Mouse (Mus musculus) heart, embryonic 14.5 days (tissue): ENCODE measurements around the gene Agap1. TPM values are rescaled to one million over a fixed set of nuclear protein-coding genes. Genes with fewer than 3 reads are reported as not detected.

ENCODE experiments used
- ATAC-seq: fragments of 200-750 bp; cut with Nextera tagmentation; 2 replicates; pipeline ENCODE4 v1.8.0; 2017; ENCODE audit warnings: low read depth, moderate TSS enrichment; ENCODE audit not compliant: insufficient number of reproducible peaks, insufficient read depth, low FRiP score
- H3K27ac ChIP-seq, 2 experiments: fragments of 200-500 bp in 1 of 2; fragments of 300-500 bp in 1 of 2; sonication (generic) in 1 of 2; replicated peaks in 1 of 2; 2 replicates each; pipeline ENCODE4 v1.5.1; 2012 to 2014; ENCODE audit warnings: low read depth in 2 of 2, low read length in 2 of 2, control low read depth in 1 of 2, mild to moderate bottlenecking in 1 of 2, mixed read lengths in 1 of 2; ENCODE audit not compliant: control insufficient read depth in 1 of 2, insufficient read depth in 1 of 2
- H3K27me3 ChIP-seq: fragments of 300-500 bp; sonication (generic); 2 replicates; pipeline ENCODE4 v1.6.1; 2014; ENCODE audit warnings: mild to moderate bottlenecking, low read length, control low read depth; ENCODE audit not compliant: control insufficient read depth, insufficient read depth
- H3K36me3 ChIP-seq: fragments of 300-500 bp; sonication (generic); 2 replicates; pipeline ENCODE4 v1.6.1; 2014; ENCODE audit warnings: mild to moderate bottlenecking, control low read depth, low read length, mixed read lengths; ENCODE audit not compliant: control insufficient read depth, insufficient read depth
- H3K4me1 ChIP-seq, 2 experiments: fragments of 200-500 bp in 1 of 2; fragments of 300-500 bp in 1 of 2; sonication (generic) in 1 of 2; 2 replicates each; pipeline ENCODE4 v1.6.1; 2012 to 2014; ENCODE audit warnings: low read length in 2 of 2, control low read depth in 1 of 2, mixed read lengths in 1 of 2; ENCODE audit not compliant: control insufficient read depth in 2 of 2, insufficient read depth in 2 of 2
- H3K4me2 ChIP-seq: fragments of 300-500 bp; sonication (generic); 2 replicates; pipeline ENCODE4 v1.6.1; 2014; ENCODE audit warnings: mild to moderate bottlenecking, low read length
- H3K4me3 ChIP-seq, 2 experiments: fragments of 200-500 bp in 1 of 2; fragments of 300-500 bp in 1 of 2; sonication (generic) in 1 of 2; 2 replicates each; pipeline ENCODE4 v1.5.1; 2012 to 2014; ENCODE audit warnings: low read length in 2 of 2, mild to moderate bottlenecking in 2 of 2, control low read depth in 1 of 2, low read depth in 1 of 2, moderate library complexity in 1 of 2; ENCODE audit not compliant: control insufficient read depth in 1 of 2, insufficient read depth in 1 of 2
- H3K9ac ChIP-seq: fragments of 300-500 bp; sonication (generic); 2 replicates; pipeline ENCODE4 v1.6.1; 2014; ENCODE audit warnings: mild to moderate bottlenecking, low read length
- H3K9me3 ChIP-seq: fragments of 300-500 bp; sonication (generic); 2 replicates; pipeline ENCODE4 v1.6.1; 2016; ENCODE audit warnings: low read length, control low read depth; ENCODE audit not compliant: control insufficient read depth
- WGBS: fragments of 180-500 bp; shearing (Covaris S2); extraction: QIAGEN DNeasy Blood & Tissue Kit; methylation state at CpG from one replicate; pipeline ENCODE4 v1.1.7; 2014; 5-methylcytosine and 5-hydroxymethylcytosine counted together
- polyA plus RNA-seq: library from polyadenylated mRNA; unstranded; fragments of >200 nt; fragmentation: Nextera tagmentation; extraction: Ambion mirVana; gene quantifications from 2 replicates; pipeline ENCODE4 v1.2.1, GENCODE M21; 2014

Gene Agap1
- polyA plus RNA-seq, 1 experiment from 2014 or later, result 17.0 TPM

DNA sequence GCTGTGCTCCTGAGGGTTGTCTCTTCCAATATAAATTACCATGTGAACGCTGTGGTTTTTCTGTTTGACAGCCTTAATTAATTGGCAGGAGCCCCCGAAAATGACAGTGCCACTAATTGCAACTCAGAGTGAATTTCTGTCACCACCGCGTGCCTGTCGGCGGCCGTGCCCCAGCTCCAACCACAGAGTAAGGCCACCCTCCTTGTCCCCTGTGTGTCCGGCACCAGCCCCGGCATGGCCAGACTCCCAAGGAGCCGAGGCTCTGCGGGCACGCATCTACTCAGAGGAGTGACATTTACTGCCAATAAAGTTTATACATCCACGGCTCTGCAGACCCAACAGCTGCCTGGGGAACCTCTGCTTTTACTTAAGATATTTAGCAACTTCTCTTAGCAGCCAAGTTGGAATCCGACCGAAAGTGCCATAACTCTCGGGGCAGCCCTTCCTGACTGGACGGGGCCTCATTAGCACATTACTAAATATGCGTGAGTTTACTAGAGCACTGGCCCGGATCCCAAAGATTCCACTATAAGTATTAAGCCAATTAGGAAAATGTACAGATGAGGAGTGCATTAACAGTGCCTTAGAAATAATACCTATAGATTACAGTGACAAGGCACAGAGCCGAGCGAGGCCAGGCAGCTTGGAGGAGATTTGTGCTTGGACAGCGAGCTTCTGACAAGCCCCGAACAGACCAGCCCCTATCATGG is 394.7 kb downstream of the Agap1 start:
- Histone ChIP-seq H3K9me3 (no peaks in the 10 kb centered on the region), H3K9ac (no peak overlapping the region), H3K4me2 (no peak overlapping the region), H3K4me3 (no peak overlapping the region), H3K27me3 (no peaks in the 10 kb centered on the region), H3K27ac (no peak overlapping the region), H3K4me1 (no peaks in the 10 kb centered on the region), H3K36me3 (0 out of 2 replicates have a peak, but pooled peaks cover 7% of the 10 kb centered on the region)
- no peak for ATAC-seq
- 85% methylated on average over 23 of the region's 23 CpGs for WGBS

DNA sequence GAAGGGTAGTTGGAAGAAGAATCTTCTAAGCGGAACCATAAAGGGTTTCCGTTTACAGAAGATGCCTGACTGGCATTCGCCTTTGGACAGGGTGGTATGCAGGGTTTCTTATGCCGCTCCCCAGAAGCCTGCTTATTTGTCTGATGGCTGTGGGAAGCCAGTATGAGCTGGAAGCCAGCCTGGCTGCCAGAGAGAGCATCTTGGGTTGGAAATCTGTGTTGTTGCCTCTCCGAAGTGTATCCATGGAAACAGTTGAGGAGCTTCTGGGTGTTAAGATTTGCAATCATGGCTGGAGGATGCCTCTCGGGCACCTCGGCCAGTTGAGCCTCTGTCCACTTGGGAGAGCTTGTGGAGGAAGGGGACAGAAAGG is 395.2 kb downstream of the Agap1 start:
- Histone ChIP-seq H3K4me1 (no peaks in the 10 kb centered on the region), H3K9me3 (no peaks in the 10 kb centered on the region), H3K36me3 (0 out of 2 replicates have a peak, but pooled peaks cover 3% of the 10 kb centered on the region), H3K27ac (no peak overlapping the region), H3K4me2 (no peak overlapping the region), H3K4me3 (no peak overlapping the region), H3K27me3 (no peaks in the 10 kb centered on the region), H3K9ac (no peak overlapping the region)
- no peak for ATAC-seq
- 82% methylated on average over 7 of the region's 7 CpGs for WGBS

DNA sequence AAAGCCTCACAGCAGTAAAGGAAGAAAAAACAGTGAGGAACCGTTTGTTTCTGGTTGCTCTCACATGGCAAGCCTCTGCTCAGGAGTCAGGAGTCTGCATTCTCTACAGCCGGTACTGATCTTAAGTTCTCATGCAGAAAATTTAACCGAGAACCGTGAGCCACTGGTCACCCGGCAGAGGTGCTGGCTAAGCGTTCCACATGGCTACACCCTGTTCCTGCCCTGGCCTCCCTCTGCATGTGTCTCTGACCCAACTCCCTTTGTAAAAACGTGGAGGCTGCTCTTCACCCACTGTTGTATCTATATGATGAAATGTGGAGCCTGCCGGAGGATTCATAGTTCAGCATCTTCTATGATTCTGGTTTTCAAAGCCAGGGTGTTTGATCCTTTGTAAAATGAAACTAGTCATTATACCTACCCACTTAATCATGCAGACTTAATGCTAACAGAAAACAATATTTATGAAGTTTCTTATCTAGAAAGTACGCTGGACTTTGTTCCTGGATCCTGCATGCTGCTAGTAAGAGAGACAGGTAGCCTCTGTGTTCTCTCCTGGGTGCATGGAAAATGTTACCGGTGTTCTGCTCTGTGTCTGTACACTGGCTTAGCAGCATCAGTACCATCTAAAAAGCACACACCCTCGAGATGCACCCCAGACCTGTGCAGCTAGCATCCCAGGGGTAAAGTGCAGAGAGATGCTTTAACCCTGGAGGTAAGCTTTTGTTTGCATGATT is 396.2 kb downstream of the Agap1 start:
- Histone ChIP-seq H3K4me1 (no peaks in the 10 kb centered on the region), H3K27me3 (no peaks in the 10 kb centered on the region), H3K9me3 (no peaks in the 10 kb centered on the region), H3K36me3 (0 out of 2 replicates have a peak, but pooled peaks cover 2% of the 10 kb centered on the region), H3K4me2 (no peak overlapping the region), H3K4me3 (no peak overlapping the region), H3K27ac (no peak overlapping the region), H3K9ac (no peak overlapping the region)
- ATAC-seq, result no peak
- 84% methylated on average over 11 of the region's 11 CpGs for WGBS

DNA sequence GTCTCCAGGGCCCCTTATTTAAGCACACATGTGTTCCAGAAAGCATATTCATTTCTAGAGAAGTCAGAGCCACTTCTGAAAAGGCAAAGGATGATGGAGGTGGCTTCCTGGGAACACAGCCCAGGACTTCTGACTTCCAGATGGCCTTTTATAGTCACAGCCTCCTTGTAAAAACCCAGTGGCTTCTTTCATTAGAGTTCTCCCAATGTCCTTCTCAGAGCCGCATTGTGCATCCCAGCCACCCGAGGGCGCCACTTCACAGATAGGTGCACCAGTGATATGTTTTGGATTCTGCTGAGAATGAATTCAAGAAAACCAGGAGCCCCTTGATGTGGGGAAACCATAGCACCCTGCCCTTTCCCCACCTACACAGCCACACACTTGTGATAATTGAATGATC is 404.6 kb downstream of the Agap1 start:
- Histone ChIP-seq H3K27me3 (no peaks in the 10 kb centered on the region), H3K9me3 (no peaks in the 10 kb centered on the region), H3K27ac (no peak overlapping the region), H3K4me1 (peaks cover 2 to 8% of the 10 kb centered on the region in 2 experiments; a peak in 2 of 4 replicates), H3K4me3 (no peak overlapping the region), H3K9ac (no peak overlapping the region), H3K36me3 (no peaks in the 10 kb centered on the region), H3K4me2 (no peak overlapping the region)
- ATAC-seq, result no peak
- 32% methylated on average over 3 of the region's 3 CpGs for WGBS

DNA sequence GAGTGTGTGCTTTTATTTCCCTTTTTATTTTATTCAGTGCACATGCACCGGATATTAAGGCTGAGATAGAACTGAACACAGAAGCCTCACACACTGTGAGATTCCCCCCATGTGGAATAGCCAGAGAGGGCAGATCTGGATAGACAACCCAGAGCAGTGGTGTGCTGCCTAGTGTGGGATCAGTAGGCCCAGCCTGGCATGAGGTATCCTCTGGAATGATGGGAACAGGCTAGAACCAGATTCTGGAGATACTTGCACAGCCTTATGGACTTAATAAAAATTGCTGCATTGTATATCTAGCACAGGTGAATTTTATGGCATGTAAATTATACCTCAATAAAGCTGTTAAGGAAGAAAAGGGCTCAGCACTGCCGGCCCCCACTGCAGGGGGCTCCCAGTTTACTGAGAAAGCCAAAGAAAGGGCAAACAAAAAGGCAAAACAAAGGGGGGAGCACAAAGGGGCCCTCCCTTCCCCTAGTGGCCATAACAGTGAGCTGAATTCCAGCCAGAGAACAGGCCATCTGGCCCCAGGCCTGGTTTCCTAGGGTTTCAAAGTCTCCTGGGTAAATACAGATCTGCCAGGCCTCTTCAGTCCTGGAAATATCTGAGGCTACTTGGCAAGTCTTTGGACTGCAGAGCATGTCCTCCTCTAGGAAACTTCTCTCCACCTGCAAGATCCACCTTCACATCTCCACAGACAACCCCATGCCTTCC is 405.6 kb downstream of the Agap1 start:
- no peak; the same call in 1 of the 2 replicates for ATAC-seq
- Histone ChIP-seq H3K36me3 (no peaks in the 10 kb centered on the region), H3K9ac (no peak overlapping the region), H3K4me1 (peaks cover 2 to 8% of the 10 kb centered on the region in 2 experiments; a peak in 2 of 4 replicates), H3K9me3 (no peaks in the 10 kb centered on the region), H3K4me2 (no peak overlapping the region), H3K4me3 (no peak overlapping the region), H3K27ac (no peak overlapping the region), H3K27me3 (no peaks in the 10 kb centered on the region)
- 78% methylated on average over 2 of the region's 2 CpGs for WGBS

DNA sequence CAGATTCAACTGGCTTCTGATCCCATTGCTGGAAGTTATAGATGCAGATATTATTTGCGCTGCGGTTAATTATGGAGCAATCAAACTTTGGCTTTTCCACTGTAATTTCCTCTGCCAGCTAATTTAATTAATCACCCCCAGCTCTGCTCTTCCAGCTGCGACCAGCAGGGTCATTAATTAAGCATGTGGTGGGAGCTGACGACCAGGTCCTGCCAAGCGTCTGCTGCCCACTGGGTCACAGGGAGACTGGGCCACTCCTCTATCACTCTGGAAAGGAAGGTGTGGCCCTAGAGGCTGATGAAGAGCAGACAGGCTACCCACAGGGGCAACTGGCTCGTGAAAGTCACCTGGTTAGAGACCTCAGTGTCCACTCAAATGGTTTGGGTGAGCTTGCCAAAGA is 411.2 kb downstream of the Agap1 start:
- 67% methylated on average over 6 of the region's 6 CpGs for WGBS
- H3K27ac ChIP-seq, result no peak overlapping the region
- no peak for ATAC-seq
- no peak overlapping the region for H3K9ac ChIP-seq
- no peak overlapping the region for H3K4me2 ChIP-seq
- no peak overlapping the region for H3K4me3 ChIP-seq
- no peaks in the 10 kb centered on the region for H3K9me3 ChIP-seq
- no peaks in the 10 kb centered on the region for H3K36me3 ChIP-seq
- H3K4me1 ChIP-seq, result peaks cover 0 to 3% of the 10 kb centered on the region in 2 experiments; a peak in 1 of 4 replicates
- no peaks in the 10 kb centered on the region for H3K27me3 ChIP-seq

DNA sequence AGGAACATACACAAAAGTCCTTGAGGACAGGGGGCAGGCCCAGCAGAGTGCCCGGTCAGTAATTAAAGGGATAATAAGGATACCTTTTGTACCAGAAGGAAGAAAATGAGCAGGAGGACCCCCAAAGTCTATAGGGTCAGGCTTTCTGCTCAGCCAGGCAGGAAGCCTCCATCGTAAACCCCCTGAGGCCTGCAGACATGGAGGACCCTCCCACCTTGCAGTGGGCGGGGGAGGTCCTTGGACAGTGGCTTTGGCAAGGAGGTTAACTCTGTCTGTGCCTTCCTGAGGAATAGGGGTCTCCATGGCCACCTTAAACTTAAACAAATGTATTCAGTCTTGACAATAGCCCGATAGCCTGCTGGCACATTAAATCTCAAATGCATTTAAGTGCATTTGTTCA is 413.2 kb downstream of the Agap1 start:
- no peak overlapping the region for H3K4me3 ChIP-seq
- H3K27ac ChIP-seq, result no peak overlapping the region
- no peak overlapping the region for H3K4me2 ChIP-seq
- no peaks in the 10 kb centered on the region for H3K27me3 ChIP-seq
- H3K36me3 ChIP-seq, result no peaks in the 10 kb centered on the region
- no peak for ATAC-seq
- 74% methylated on average over 4 of the region's 4 CpGs for WGBS
- H3K4me1 ChIP-seq, result peaks cover 0 to 3% of the 10 kb centered on the region in 2 experiments; a peak in 1 of 4 replicates
- H3K9ac ChIP-seq, result no peak overlapping the region
- no peaks in the 10 kb centered on the region for H3K9me3 ChIP-seq
